Mouse (Mus musculus) gastrocnemius, adult 18-20 months (tissue): ENCODE measurements at regions not wholly inside any gene's neighbourhood (a gene's known extent, or its start where the extent isn't known, plus 50 kb on each side); places are given as distances from the start of the nearest gene placed in this dataset.
"Not testable (repeated sequence)": the region's sequence is repeated elsewhere in the genome, so short reads cannot be mapped to it uniquely, and the experiment has no call there.

Experiments
- DNase-seq: peaks from one replicate; pipeline ENCODE4 v3.0.0; 2021; ENCODE audit warnings: low spot score

DNA sequence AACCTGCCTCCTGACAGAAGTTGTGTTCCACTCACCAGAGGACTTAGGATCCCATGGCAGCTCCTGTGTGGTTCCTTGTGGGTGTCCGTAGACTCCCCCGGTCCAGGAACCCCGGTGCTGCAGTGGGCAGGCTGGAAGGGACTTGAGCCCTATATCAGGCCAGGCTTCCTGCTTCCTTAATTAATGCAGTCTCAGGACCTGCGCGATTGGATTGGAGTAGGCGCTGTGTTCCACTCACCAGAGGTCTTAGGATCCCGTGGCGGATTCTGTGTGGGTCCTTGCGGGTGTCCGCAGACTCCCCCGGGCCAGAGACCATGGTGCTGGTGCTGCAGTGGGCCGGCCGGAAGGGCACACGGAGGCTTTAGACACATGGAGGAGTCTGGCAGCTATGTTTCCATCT lies 288.7 kb downstream of the Fut8 start:
- not testable (repeated sequence) for DNase-seq

DNA sequence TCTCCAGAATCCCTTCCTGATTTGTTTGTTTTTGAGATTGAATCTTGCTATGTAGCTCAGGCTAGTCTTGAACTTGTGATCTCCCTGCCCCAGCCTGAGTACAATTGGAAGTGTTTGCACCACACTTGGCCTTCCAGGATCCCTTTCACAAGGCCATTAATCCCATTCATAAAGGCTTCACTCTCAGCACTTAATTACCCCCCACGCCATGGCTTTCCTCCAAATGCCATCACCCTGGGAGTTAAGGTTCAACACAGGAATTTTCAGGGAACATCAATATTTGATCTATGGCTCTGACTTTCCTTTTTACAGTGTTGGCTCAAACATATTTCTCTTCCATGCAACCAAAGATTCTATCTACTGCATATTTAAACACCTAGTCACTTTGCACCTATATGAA lies 289.6 kb downstream of the Fut8 start:
- no peak for DNase-seq

GRCm38 (mm10) chr12:77527953-77528865 lies 290.3 kb downstream of the Fut8 start:
- no peak for DNase-seq

DNA sequence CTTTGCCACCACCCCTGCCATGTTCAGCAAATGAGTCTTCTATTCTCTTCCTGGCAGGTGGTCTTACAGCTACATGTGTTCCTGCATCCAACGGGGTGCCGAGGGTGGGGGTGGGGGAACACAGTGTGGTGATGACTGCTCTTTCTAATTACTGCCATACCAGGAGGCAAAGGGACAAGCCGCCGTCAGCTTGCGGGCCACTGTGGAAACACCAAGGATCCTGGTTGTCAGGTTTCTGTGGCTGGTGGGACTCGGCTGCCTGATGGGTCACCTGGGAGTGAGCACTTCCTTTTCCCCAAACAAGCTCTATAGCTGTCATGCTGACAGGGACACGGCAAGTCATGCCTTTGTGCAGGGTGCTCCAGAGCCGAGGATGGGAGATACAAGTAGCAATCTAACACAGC lies 290.9 kb downstream of the Fut8 start:
- DNase-seq: no peak

GRCm38 (mm10) chr12:77529414-77529813 lies 291.5 kb downstream of the Fut8 start:
- no peak for DNase-seq

DNA sequence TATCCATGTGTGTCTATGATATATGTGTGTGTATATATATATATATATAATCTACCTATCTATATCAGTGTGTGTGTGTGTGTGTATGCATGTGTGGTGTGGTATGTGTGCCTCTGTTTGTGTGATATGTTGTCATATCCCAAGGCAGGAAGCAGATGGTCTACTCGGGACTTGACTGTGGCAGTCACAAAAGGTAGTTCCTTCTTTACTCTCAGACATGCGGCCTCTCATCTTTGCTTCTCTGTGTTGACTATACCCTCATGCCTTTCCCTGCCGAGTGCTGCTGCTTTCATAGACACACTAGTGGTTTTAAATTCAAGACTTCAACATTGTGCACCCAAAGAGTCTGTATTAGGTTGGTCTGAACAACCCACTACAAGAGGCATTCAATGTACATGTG lies 292.0 kb downstream of the Fut8 start:
- DNase-seq: no peak

DNA sequence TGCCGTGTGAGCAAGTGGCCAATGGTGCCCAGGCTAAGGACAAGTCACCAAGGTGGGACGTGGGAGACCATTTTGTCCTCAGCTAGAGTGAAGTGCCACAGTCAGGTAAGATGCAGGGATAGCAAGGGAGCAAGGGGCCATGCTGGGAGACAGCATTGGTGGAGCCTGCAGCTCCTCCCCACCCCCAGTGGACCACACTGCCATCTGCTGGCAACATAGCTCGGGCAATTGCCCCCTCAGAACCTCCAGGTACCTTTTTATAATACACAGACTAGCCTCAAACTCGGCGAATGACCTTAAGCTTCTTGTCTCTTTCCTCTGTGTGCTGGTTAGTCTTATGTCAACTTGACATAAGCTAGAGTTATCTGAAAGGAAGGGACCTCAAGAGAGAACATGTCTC lies 293.4 kb downstream of the Fut8 start:
- DNase-seq: peak; percentile 41

GRCm38 (mm10) chr12:77532547-77532946 lies 294.6 kb downstream of the Fut8 start:
- DNase-seq: no peak

GRCm38 (mm10) chr12:77533606-77534005 lies 295.7 kb downstream of the Fut8 start:
- DNase-seq: no peak

DNA sequence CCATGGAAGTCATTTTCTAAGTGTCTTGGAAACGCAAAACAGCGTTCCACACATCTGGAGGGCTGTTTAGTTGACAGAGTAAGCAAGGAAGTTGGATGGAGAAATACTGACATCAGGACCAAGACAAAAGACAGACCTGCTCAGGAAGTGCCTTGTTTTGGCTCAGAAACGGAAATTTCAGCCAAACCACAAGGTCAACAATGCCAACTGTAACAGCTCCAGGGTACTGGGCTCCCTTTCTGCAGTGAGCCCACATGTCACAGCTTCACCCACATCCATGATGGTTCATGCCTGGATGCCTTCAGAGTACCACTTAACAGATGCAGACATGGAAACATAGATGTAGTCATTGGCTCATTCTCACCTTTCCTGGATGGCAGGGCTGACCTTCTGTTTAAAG lies 296.2 kb downstream of the Fut8 start:
- no peak for DNase-seq

DNA sequence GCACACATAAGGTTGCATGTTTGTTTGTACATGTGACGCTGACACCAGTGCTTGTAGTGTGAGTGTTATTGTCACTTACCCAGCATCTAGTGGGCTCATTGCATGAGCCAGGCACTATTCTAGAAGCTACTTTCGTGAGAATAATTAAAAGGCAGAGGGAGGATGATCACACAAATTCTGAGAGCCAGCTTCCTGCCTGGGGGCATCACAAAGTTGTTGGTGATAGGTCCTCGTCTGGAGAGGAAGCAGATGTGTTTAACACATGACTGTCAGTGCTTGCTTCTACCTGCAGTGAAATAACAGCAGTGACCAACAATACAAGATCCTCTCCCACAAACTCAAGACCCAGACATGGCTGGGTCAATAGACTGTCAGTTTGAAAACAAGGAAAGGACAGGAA lies 297.2 kb downstream of the Fut8 start:
- DNase-seq: no peak

- no peak for DNase-seq
These were observed 299.4 kb downstream of the Fut8 start for GRCm38 (mm10) chr12:77537139-77537848.

GRCm38 (mm10) chr12:77539661-77540431 lies 301.9 kb downstream of the Fut8 start:
- no peak for DNase-seq

DNA sequence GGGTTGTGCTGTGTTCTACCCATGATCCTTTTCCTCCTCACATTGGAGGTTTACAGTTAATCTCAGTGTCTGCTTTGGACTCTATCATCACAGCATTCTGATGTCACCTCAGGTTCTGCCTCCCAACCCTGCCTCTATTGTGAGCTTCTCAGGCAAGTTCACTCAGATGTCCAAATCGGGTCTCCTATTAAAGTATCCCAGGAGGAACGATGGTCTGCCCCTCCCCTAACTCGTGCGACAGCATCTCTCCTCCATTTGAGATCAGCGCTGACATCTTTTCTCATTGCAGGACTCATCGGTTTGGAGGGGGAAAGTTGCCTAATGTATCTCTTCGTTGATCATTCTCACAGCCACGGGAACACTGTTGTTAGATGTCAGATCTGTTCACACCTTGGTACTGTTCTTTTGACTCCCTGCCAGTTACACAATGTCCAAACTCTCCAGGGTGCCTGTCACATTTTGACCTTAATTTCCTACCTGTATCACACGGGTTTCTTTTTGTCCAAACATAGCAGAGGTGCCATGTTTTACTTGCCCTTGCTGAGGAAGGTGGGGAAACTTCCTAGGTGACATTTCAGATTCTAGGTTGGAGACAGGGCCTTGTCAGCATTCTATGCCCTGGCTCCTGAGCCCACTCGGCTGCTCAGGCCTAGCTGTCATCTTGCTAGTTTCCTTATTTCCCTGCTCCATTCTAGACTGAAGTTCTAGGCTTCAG lies 303.3 kb downstream of the Fut8 start:
- no peak for DNase-seq

GRCm38 (mm10) chr12:77541826-77542225 lies 303.9 kb downstream of the Fut8 start:
- no peak for DNase-seq

DNA sequence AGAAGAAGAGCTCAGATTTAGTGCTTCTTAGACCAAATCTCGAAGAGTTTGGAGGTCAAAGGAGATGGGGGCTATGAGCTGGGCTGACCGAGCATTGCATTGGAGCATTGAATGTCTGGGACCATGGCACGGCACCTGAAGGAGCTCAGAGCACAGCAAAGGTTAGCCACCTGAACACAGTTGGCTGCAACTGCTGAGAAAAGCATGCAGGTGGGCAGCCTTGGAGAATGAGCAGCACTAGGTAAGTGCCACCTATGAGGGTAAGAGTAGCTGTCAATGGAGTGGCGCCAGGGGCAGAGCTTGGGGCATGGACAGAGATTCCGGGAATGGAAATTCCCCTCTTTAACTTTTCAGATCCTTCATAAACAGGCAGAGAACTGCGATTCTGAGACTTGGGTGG lies 305.7 kb downstream of the Fut8 start:
- DNase-seq: no peak

GRCm38 (mm10) chr12:77546165-77546564 lies 308.2 kb downstream of the Fut8 start:
- no peak for DNase-seq

GRCm38 (mm10) chr12:77568286-77568685 lies 330.4 kb downstream of the Fut8 start:
- DNase-seq: peak; percentile 32

- no peak for DNase-seq
These were observed 332.6 kb downstream of the Fut8 start for GRCm38 (mm10) chr12:77570501-77570900.

DNA sequence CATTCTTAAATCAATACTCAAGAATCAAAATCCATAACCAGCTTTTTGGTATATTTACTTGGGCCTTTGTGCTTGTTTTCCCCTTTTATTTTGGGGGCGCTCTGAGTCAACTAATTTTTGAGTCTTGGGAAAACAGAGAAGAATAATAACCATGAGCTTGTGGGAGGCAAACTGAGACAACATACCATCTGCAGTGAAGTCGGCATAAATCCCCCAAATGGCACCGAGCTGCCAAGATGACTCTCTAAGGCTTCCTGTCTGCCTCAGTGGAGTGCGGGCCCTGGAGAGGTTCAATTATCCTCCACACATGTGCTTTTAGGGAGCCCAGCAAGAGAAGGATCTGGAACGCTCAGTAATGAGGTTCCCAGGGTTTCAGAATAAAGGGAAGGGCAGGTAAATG lies 333.1 kb downstream of the Fut8 start:
- DNase-seq: no peak

DNA sequence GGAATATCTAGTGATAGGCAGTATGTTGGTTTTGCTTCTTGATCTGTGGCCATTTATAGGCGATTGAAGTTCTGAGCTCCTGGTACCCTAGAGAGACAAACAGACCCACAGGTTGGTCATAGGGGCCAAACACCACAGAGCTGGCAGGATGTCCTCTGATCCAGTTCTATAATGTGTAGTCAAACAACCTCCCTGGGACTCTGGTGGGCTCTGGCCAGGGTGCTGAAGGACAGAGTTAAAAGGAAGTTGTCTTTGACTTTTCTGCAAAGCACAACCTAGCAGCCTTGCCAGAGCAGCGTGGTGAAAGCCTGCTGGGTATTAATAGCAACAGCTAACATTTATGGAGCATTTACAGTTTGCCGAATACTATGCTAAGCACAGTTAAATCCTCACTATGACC lies 337.1 kb downstream of the Fut8 start:
- no peak for DNase-seq
